21 mouse cellular contexts compared by ENCODE assay signal in the genomic region with DNA sequence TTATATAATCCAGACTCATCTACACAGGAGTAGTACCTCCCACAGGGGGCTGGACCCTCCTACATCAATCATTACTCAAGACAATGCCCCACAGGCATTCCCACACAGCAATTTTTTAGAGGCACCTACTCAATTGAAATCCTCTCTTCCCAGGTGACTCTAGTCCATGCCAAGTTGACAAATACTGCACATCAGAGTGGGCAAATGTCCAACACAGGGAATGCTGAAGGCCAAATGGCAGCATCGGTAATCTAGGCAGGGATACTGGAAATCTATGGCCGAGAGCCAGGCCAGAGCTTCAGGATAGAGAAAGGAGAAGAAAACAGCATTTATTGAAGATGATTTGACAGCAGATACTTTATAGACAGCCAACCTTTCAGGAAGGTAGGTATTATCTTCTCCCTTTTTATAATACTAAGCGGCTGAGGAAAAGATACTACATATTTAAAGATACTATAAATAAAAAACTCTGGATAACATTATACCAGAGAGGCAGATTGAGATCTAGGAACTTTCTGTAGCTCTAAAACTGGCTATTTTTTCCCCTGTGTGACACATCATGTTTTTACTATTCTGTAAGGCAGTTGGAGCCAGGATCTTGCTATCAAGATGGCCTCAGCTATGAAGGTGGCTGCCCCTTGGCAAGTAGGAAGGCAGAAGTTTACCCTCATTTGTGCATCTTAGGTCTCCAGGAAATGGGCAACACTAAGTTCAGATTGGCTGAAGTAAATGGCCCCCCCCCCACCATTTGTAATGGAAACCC.
DNase-seq lines count a peak whose midpoint lies in the region; ATAC-seq lines count a peak whose summit lies in the region.
"Had no signal": no experiment of that assay in that cellular context is flagged by ENCODE, and none has a peak within 500 bp of the region (broad histone marks: within the 10 kb centered on the region; RNA-seq: fewer than 3 reads in every experiment).

No protein-coding gene starts in this region.

- H3K9me3 ChIP-seq in midbrain, embryonic 11.5 days (ENCODE audit: control insufficient read depth, low read length) = no peaks in the 10 kb centered on the region
- no peaks in the 10 kb centered on the region for H3K9me3 ChIP-seq in midbrain, embryonic 13.5 days
- H3K9me3 ChIP-seq: embryonic facial prominence, embryonic 13.5 days; midbrain, embryonic 15.5 days; neural tube, embryonic 15.5 days had no signal

- H3K36me3 ChIP-seq in midbrain, embryonic 11.5 days (ENCODE audit: control insufficient read depth, insufficient read depth, low read length) = no peaks in the 10 kb centered on the region
- H3K36me3 ChIP-seq in midbrain, embryonic 13.5 days = no peaks in the 10 kb centered on the region
- H3K36me3 ChIP-seq: embryonic facial prominence, embryonic 13.5 days; G1E; midbrain, embryonic 15.5 days; neural tube, embryonic 15.5 days had no signal

- H3K9ac ChIP-seq in midbrain, embryonic 11.5 days (ENCODE audit: low read length) = no peak overlapping the region
- no peak overlapping the region for H3K9ac ChIP-seq in midbrain, embryonic 13.5 days (replicated peaks)
- H3K9ac ChIP-seq: embryonic facial prominence, embryonic 13.5 days; midbrain, embryonic 15.5 days; neural tube, embryonic 15.5 days had no signal

- H3K4me2 ChIP-seq in midbrain, embryonic 11.5 days = no peak overlapping the region
- H3K4me2 ChIP-seq in midbrain, embryonic 13.5 days (replicated peaks) = no peak overlapping the region
- H3K4me2 ChIP-seq: embryonic facial prominence, embryonic 13.5 days; midbrain, embryonic 15.5 days; neural tube, embryonic 15.5 days had no signal

- ATAC-seq in frontal cortex, adult (ENCODE audit: low TSS enrichment) = peak; percentile 80
- no peak for ATAC-seq in midbrain, embryonic 11.5 days (ENCODE audit: low FRiP score)
- ATAC-seq in midbrain, embryonic 13.5 days = no peak
- ATAC-seq: activated CD4-positive, CD25-positive, alpha-beta regulatory T cell, adult 4 months; midbrain, embryonic 15.5 days had no signal

- no peaks in the 10 kb centered on the region for H3K27me3 ChIP-seq in midbrain, embryonic 11.5 days (ENCODE audit: control insufficient read depth, insufficient read depth, low read length)
- no peaks in the 10 kb centered on the region for H3K27me3 ChIP-seq in midbrain, embryonic 13.5 days
- H3K27me3 ChIP-seq: embryonic facial prominence, embryonic 13.5 days; midbrain, embryonic 15.5 days; neural tube, embryonic 15.5 days had no signal

- peaks cover 10% of the 10 kb centered on the region for H3K4me1 ChIP-seq in midbrain, embryonic 11.5 days (ENCODE audit: control insufficient read depth, insufficient read depth, low read length)
- H3K4me1 ChIP-seq in midbrain, embryonic 13.5 days (replicated peaks) = peaks cover 11% of the 10 kb centered on the region; the same call in 1 of the 2 replicates

- DNase-seq in frontal cortex, postnatal 14 days (ENCODE audit: low spot score in 2 of 2) = no peak
- peak; percentile 51 for DNase-seq in midbrain, embryonic 11.5 days (ENCODE audit: low spot score, missing footprints)
- DNase-seq in cerebellum, adult 9-11 months = peak; percentile 90
- peak; percentile 83 for DNase-seq in gonadal fat pad, adult 2 months (ENCODE audit: low read depth)
- DNase-seq in spleen, postnatal 10 days (ENCODE audit: low spot score in 2 of 2) = no peak
- no peak for DNase-seq in right cerebral cortex, adult 18-20 months
- DNase-seq: adrenal gland, postnatal 25 days; heart, adult 18-20 months; heart, postnatal 36 days; kidney, adult 9 months; kidney, postnatal 25 days; lung, postnatal 10 days; right cerebral cortex, postnatal 4 days; thymus, postnatal 25 days had no signal

- H3K4me3 ChIP-seq in midbrain, embryonic 11.5 days (ENCODE audit: low read depth, low read length) = no peak overlapping the region
- H3K4me3 ChIP-seq in midbrain, embryonic 13.5 days (replicated peaks) = no peak overlapping the region
- H3K4me3 ChIP-seq: embryonic facial prominence, embryonic 13.5 days; midbrain, embryonic 15.5 days; neural tube, embryonic 15.5 days had no signal

- no peak overlapping the region for H3K27ac ChIP-seq in midbrain, embryonic 11.5 days (ENCODE audit: low read depth, low read length)
- H3K27ac ChIP-seq in midbrain, embryonic 13.5 days = no peak overlapping the region
- H3K27ac ChIP-seq: embryonic facial prominence, embryonic 13.5 days; midbrain, embryonic 15.5 days; neural tube, embryonic 15.5 days had no signal

- WGBS in midbrain, embryonic 11.5 days = 92% methylated on average over 3 of the region's 3 CpGs
- 96% methylated on average over 3 of the region's 3 CpGs for WGBS in midbrain, embryonic 13.5 days

Comparison
In these comparisons a context has a peak if more than half of its experiments do, and no peak if none do; other contexts are left out.
1. DNase-seq: peak in midbrain, embryonic 11.5 days (single experiment), cerebellum, adult 9-11 months (single experiment) and gonadal fat pad, adult 2 months (single experiment); none in frontal cortex, postnatal 14 days (0 of 2), spleen, postnatal 10 days (0 of 2) and right cerebral cortex, adult 18-20 months (single experiment).